Mouse (Mus musculus) hindbrain, embryonic 10.5 days (tissue): ENCODE measurements around the gene Wnt4. TPM values are rescaled to one million over a fixed set of nuclear protein-coding genes. Genes with fewer than 3 reads are reported as not detected.
A peak's percentile ranks its signal among the peaks of the same experiment; 100 is the strongest.

Experiments
- DNase-seq: peaks from one replicate; pipeline ENCODE4 v3.0.0-alpha.2; 2017; ENCODE audit warnings: low spot score
- H3K27ac ChIP-seq: fragments of 300-500 bp; sonication (generic); 2 replicates; pipeline ENCODE4 v1.5.1; 2016; ENCODE audit warnings: mild to moderate bottlenecking, moderate library complexity
- H3K27me3 ChIP-seq: fragments of 300-500 bp; sonication (generic); 2 replicates; pipeline ENCODE4 v1.6.1; 2016; ENCODE audit warnings: mild to moderate bottlenecking; ENCODE audit not compliant: poor library complexity, insufficient read depth, severe bottlenecking
- H3K36me3 ChIP-seq: fragments of 300-500 bp; sonication (generic); 2 replicates; pipeline ENCODE4 v1.6.1; 2016; ENCODE audit warnings: mild to moderate bottlenecking, moderate library complexity
- H3K4me1 ChIP-seq: fragments of 300-500 bp; sonication (generic); replicated peaks from 2 replicates; pipeline ENCODE4 v1.6.1; 2016; ENCODE audit warnings: mild to moderate bottlenecking
- H3K4me3 ChIP-seq: fragments of 300-500 bp; sonication (generic); 2 replicates; pipeline ENCODE4 v1.5.1; 2016; ENCODE audit warnings: mild to moderate bottlenecking, moderate library complexity
- H3K9me3 ChIP-seq: fragments of 300-500 bp; sonication (generic); 2 replicates; pipeline ENCODE4 v1.6.1; 2016; ENCODE audit warnings: mild to moderate bottlenecking, moderate library complexity
- WGBS: fragments of 180-500 bp; shearing (Covaris S2); methylation state at CpG from one replicate; pipeline ENCODE4 v1.1.7; 2016; 5-methylcytosine and 5-hydroxymethylcytosine counted together
- polyA plus RNA-seq: library from polyadenylated mRNA; unstranded; fragments of >200 nt; fragmentation: Nextera tagmentation; extraction: Ambion mirVana; gene quantifications from 2 replicates; pipeline ENCODE4 v1.2.1, GENCODE M21; 2016

Wnt4 gene
- polyA plus RNA-seq: 1.2 and 1.4 TPM in 2 replicates

- H3K27ac ChIP-seq: peak within 1 kb of the TSS; percentile 85
- no peaks in the 10 kb centered on the region for H3K36me3 ChIP-seq
- H3K9me3 ChIP-seq: no peaks in the 10 kb centered on the region
- peaks cover 92% of the 10 kb centered on the region for H3K27me3 ChIP-seq
- DNase-seq: peak; percentile 56
- H3K4me3 ChIP-seq: peak within 1 kb of the TSS; percentile 65
- peaks cover 50% of the 10 kb centered on the region for H3K4me1 ChIP-seq
- under 1% methylated on average over 38 of the region's 45 CpGs for WGBS
Measured at GRCm38 (mm10) chr4:137277166-137277513, at the start of gene Wnt4. Gene Wnt4 (plus strand): TSS chr4:137277489.

GRCm38 (mm10) chr4:137228566-137229115 lies 48.6 kb upstream of the Wnt4 start:
- Histone ChIP-seq H3K27ac (no peak overlapping the region), H3K4me1 (peaks cover 37% of the 10 kb centered on the region), H3K27me3 (0 out of 2 replicates have a peak, but pooled peaks cover 10% of the 10 kb centered on the region), H3K36me3 (no peaks in the 10 kb centered on the region), H3K9me3 (no peaks in the 10 kb centered on the region), H3K4me3 (no peak overlapping the region)
- no peak for DNase-seq
- WGBS: 88% methylated on average over 15 of the region's 15 CpGs

- no peaks in the 10 kb centered on the region for H3K36me3 ChIP-seq
- H3K27ac ChIP-seq: no peak overlapping the region
- no peaks in the 10 kb centered on the region for H3K9me3 ChIP-seq
- peaks cover 27% of the 10 kb centered on the region for H3K4me1 ChIP-seq
- 81% methylated on average over 16 of the region's 16 CpGs for WGBS
- DNase-seq: no peak
- H3K4me3 ChIP-seq: no peak overlapping the region
- H3K27me3 ChIP-seq: 0 out of 2 replicates have a peak, but pooled peaks cover 10% of the 10 kb centered on the region
Measured at GRCm38 (mm10) chr4:137231494-137232470, 45.5 kb upstream of the Wnt4 start.

- DNase-seq: no peak
- WGBS: 64% methylated on average over 5 of the region's 5 CpGs
- peaks cover 13% of the 10 kb centered on the region for H3K4me1 ChIP-seq
- H3K27me3 ChIP-seq: 0 out of 2 replicates have a peak, but pooled peaks cover 1% of the 10 kb centered on the region
- no peak overlapping the region for H3K4me3 ChIP-seq
- no peaks in the 10 kb centered on the region for H3K9me3 ChIP-seq
- H3K27ac ChIP-seq: no peak overlapping the region
- H3K36me3 ChIP-seq: no peaks in the 10 kb centered on the region
Measured at GRCm38 (mm10) chr4:137233632-137234031, 43.7 kb upstream of the Wnt4 start.

GRCm38 (mm10) chr4:137234444-137234843 lies 42.8 kb upstream of the Wnt4 start:
- no peaks in the 10 kb centered on the region for H3K27me3 ChIP-seq
- WGBS: 90% methylated on average over 2 of the region's 2 CpGs
- no peak for DNase-seq
- no peaks in the 10 kb centered on the region; the same call in 1 of the 2 replicates for H3K9me3 ChIP-seq
- no peaks in the 10 kb centered on the region for H3K36me3 ChIP-seq
- no peak overlapping the region for H3K27ac ChIP-seq
- H3K4me1 ChIP-seq: peaks cover 5% of the 10 kb centered on the region
- H3K4me3 ChIP-seq: no peak overlapping the region

- DNase-seq: no peak
- H3K27ac ChIP-seq: no peak overlapping the region
- no peaks in the 10 kb centered on the region for H3K36me3 ChIP-seq
- WGBS: 76% methylated on average over 9 of the region's 9 CpGs
- no peaks in the 10 kb centered on the region for H3K27me3 ChIP-seq
- H3K4me1 ChIP-seq: peaks cover 4% of the 10 kb centered on the region; the same call in 1 of the 2 replicates
- no peak overlapping the region for H3K4me3 ChIP-seq
- peaks cover 9% of the 10 kb centered on the region for H3K9me3 ChIP-seq
Measured at GRCm38 (mm10) chr4:137235368-137235767, 41.9 kb upstream of the Wnt4 start.

GRCm38 (mm10) chr4:137244883-137245282 lies 32.4 kb upstream of the Wnt4 start:
- peaks cover 22% of the 10 kb centered on the region for H3K4me1 ChIP-seq
- DNase-seq: no peak
- peaks cover 6% of the 10 kb centered on the region for H3K9me3 ChIP-seq
- H3K27ac ChIP-seq: no peak overlapping the region
- H3K36me3 ChIP-seq: no peaks in the 10 kb centered on the region
- 79% methylated on average over 9 of the region's 9 CpGs for WGBS
- H3K27me3 ChIP-seq: no peaks in the 10 kb centered on the region
- H3K4me3 ChIP-seq: no peak overlapping the region

- WGBS: 63% methylated on average over 5 of the region's 5 CpGs
- no peak overlapping the region for H3K27ac ChIP-seq
- H3K4me3 ChIP-seq: no peak overlapping the region
- peaks cover 26% of the 10 kb centered on the region for H3K4me1 ChIP-seq
- no peaks in the 10 kb centered on the region for H3K36me3 ChIP-seq
- no peak for DNase-seq
- no peaks in the 10 kb centered on the region for H3K27me3 ChIP-seq
- no peaks in the 10 kb centered on the region for H3K9me3 ChIP-seq
Measured at GRCm38 (mm10) chr4:137250333-137250732, 27.0 kb upstream of the Wnt4 start.

- Histone ChIP-seq H3K27me3 (no peaks in the 10 kb centered on the region), H3K9me3 (no peaks in the 10 kb centered on the region), H3K4me3 (no peak overlapping the region), H3K27ac (no peak overlapping the region), H3K36me3 (no peaks in the 10 kb centered on the region), H3K4me1 (peaks cover 26% of the 10 kb centered on the region)
- WGBS: 67% methylated on average over 5 of the region's 5 CpGs
- no peak for DNase-seq
Measured at GRCm38 (mm10) chr4:137250849-137251248, 26.4 kb upstream of the Wnt4 start.

GRCm38 (mm10) chr4:137253601-137254000 lies 23.7 kb upstream of the Wnt4 start:
- Histone ChIP-seq H3K9me3 (no peaks in the 10 kb centered on the region), H3K4me3 (no peak overlapping the region), H3K4me1 (peaks cover 21% of the 10 kb centered on the region), H3K36me3 (no peaks in the 10 kb centered on the region), H3K27me3 (no peaks in the 10 kb centered on the region), H3K27ac (no peak overlapping the region)
- no peak for DNase-seq
- 82% methylated on average over 11 of the region's 11 CpGs for WGBS

- whole genome bisulfite sequencing: 91% methylated on average over 17 of the region's 17 CpGs
- DNase-seq: no peak
Measured at GRCm38 (mm10) chr4:137254206-137254976, 22.9 kb upstream of the Wnt4 start.

GRCm38 (mm10) chr4:137255568-137255967 lies 21.7 kb upstream of the Wnt4 start:
- Histone ChIP-seq H3K36me3 (no peaks in the 10 kb centered on the region), H3K4me1 (peaks cover 2% of the 10 kb centered on the region; the same call in 1 of the 2 replicates), H3K9me3 (no peaks in the 10 kb centered on the region), H3K4me3 (no peak overlapping the region), H3K27me3 (no peaks in the 10 kb centered on the region), H3K27ac (no peak overlapping the region)
- WGBS: 80% methylated on average over 8 of the region's 8 CpGs
- no peak for DNase-seq

More at GRCm38 (mm10) chr4:137254206-137254976, 22.9 kb upstream of the Wnt4 start:
- Histone ChIP-seq H3K4me1 (peaks cover 13% of the 10 kb centered on the region), H3K4me3 (no peak overlapping the region), H3K9me3 (no peaks in the 10 kb centered on the region), H3K27ac (no peak overlapping the region), H3K27me3 (no peaks in the 10 kb centered on the region), H3K36me3 (no peaks in the 10 kb centered on the region)
